ENCODE assay signal across 7 mouse cellular contexts in genomic region chr16:36828054-36828786, GRCm38 (mm10). TPM values are rescaled to one million over a fixed set of nuclear protein-coding genes. Genes with fewer than 3 reads are reported as not detected.
DNase-seq lines count a peak whose midpoint lies in the region; ATAC-seq and TF ChIP-seq lines count a peak whose summit lies in the region.

Iqcb1 (plus strand) TSS chr16:36828385.

- peak within 1 kb of the TSS; percentile 31; the same call in 1 of the 2 replicates for H3K27ac ChIP-seq in embryonic facial prominence, embryonic 11.5 days (replicated peaks; ENCODE audit: low read depth, low read length)
- H3K27ac ChIP-seq in limb, embryonic 10.5 days = peak within 1 kb of the TSS; percentile 92
- H3K27ac ChIP-seq in midbrain, embryonic 12.5 days (replicated peaks) = peak within 1 kb of the TSS; percentile 79
- no peak within 1 kb of the TSS for H3K27ac ChIP-seq in small intestine, adult 2 months (ENCODE audit: insufficient read depth, low read depth, low read length)

- no peak for TF ChIP-seq POLR2A in small intestine, adult 2 months (IDR thresholded peaks at IDR 0.05; ENCODE audit: low read depth, low read length)

- peak; percentile 98 for ATAC-seq in embryonic facial prominence, embryonic 11.5 days (replicated peaks; ENCODE audit: insufficient number of reproducible peaks, low FRiP score, low TSS enrichment, low read depth)
- peak; percentile 99 for ATAC-seq in midbrain, embryonic 12.5 days (ENCODE audit: low FRiP score, low read depth)

- TF ChIP-seq CTCF in small intestine, adult 2 months (IDR thresholded peaks at IDR 0.05; ENCODE audit: extremely low read depth, insufficient read length, insufficient replicate concordance, low read depth, low read length) = no peak

- H3K9ac ChIP-seq in embryonic facial prominence, embryonic 11.5 days (replicated peaks; ENCODE audit: low read length) = peak within 1 kb of the TSS; percentile 78
- peak within 1 kb of the TSS; percentile 85 for H3K9ac ChIP-seq in midbrain, embryonic 12.5 days (replicated peaks)

- H3K4me3 ChIP-seq in embryonic facial prominence, embryonic 11.5 days (ENCODE audit: low read depth, low read length) = peak within 1 kb of the TSS; percentile 73
- H3K4me3 ChIP-seq in limb, embryonic 10.5 days = peak within 1 kb of the TSS; percentile 84
- H3K4me3 ChIP-seq in midbrain, embryonic 12.5 days = peak within 1 kb of the TSS; percentile 81
- H3K4me3 ChIP-seq in small intestine, adult 2 months (ENCODE audit: low read depth, low read length) = peak within 1 kb of the TSS; percentile 90

- peak; percentile 90 for DNase-seq in adrenal gland, postnatal 25 days
- DNase-seq in embryonic facial prominence, embryonic 11.5 days (ENCODE audit: low spot score) = peak; percentile 90
- DNase-seq in heart, adult 11 months = peak; percentile 99
- DNase-seq in kidney, adult 18-20 months = peak; percentile 87
- DNase-seq in limb, embryonic 10.5 days (ENCODE audit: low spot score) = peak; percentile 95

- no peaks in the 10 kb centered on the region for H3K36me3 ChIP-seq in embryonic facial prominence, embryonic 11.5 days (replicated peaks; ENCODE audit: control insufficient read depth, insufficient read depth, low read depth, low read length)
- H3K36me3 ChIP-seq in limb, embryonic 10.5 days = peaks cover 25% of the 10 kb centered on the region
- H3K36me3 ChIP-seq in midbrain, embryonic 12.5 days = no peaks in the 10 kb centered on the region
- no peaks in the 10 kb centered on the region for H3K36me3 ChIP-seq in small intestine, adult 2 months (ENCODE audit: control insufficient read depth, insufficient read depth, low read length)

- WGBS in embryonic facial prominence, embryonic 11.5 days = under 1% methylated on average over 60 of the region's 64 CpGs
- under 1% methylated on average over 64 of the region's 64 CpGs for WGBS in limb, embryonic 10.5 days
- WGBS in midbrain, embryonic 12.5 days = under 1% methylated on average over 60 of the region's 64 CpGs
- WGBS in small intestine, adult 2 months = under 1% methylated on average over 64 of the region's 64 CpGs

- H3K9me3 ChIP-seq in embryonic facial prominence, embryonic 11.5 days (replicated peaks; ENCODE audit: control insufficient read depth, low read length) = no peaks in the 10 kb centered on the region
- no peaks in the 10 kb centered on the region for H3K9me3 ChIP-seq in limb, embryonic 10.5 days (replicated peaks)
- no peaks in the 10 kb centered on the region for H3K9me3 ChIP-seq in midbrain, embryonic 12.5 days

- peak within 1 kb of the TSS; percentile 61 for H3K4me2 ChIP-seq in embryonic facial prominence, embryonic 11.5 days (ENCODE audit: low read depth, low read length)
- peak within 1 kb of the TSS; percentile 76 for H3K4me2 ChIP-seq in midbrain, embryonic 12.5 days (replicated peaks)

- no peaks in the 10 kb centered on the region for H3K27me3 ChIP-seq in embryonic facial prominence, embryonic 11.5 days (ENCODE audit: control insufficient read depth, insufficient read depth, low read length)
- H3K27me3 ChIP-seq in limb, embryonic 10.5 days (ENCODE audit: low read depth, poor library complexity, severe bottlenecking) = peaks cover 18% of the 10 kb centered on the region
- peaks cover 8% of the 10 kb centered on the region for H3K27me3 ChIP-seq in midbrain, embryonic 12.5 days
- no peaks in the 10 kb centered on the region for H3K27me3 ChIP-seq in small intestine, adult 2 months (ENCODE audit: control insufficient read depth, insufficient read depth, low read length)

- no peaks in the 10 kb centered on the region; the same call in 1 of the 2 replicates for H3K4me1 ChIP-seq in embryonic facial prominence, embryonic 11.5 days (ENCODE audit: control insufficient read depth, insufficient read depth, low read length)
- peaks cover 11% of the 10 kb centered on the region for H3K4me1 ChIP-seq in limb, embryonic 10.5 days
- H3K4me1 ChIP-seq in midbrain, embryonic 12.5 days = peaks cover 12% of the 10 kb centered on the region
- peaks cover 4% of the 10 kb centered on the region; the same call in 1 of the 2 replicates for H3K4me1 ChIP-seq in small intestine, adult 2 months (ENCODE audit: control insufficient read depth, insufficient read depth, insufficient read length, low read length)

RNA-seq across cellular contexts. Expression of gene Iqcb1, which starts in this region (rescaled TPM):
- total RNA-seq in adrenal gland, postnatal 25 days (2021) = 18.6 and 19.5 TPM in 2 replicates
- polyA plus RNA-seq in embryonic facial prominence, embryonic 11.5 days (2014; fragmentation: Nextera tagmentation; extraction: Ambion mirVana) = 85.4 and 85.5 TPM in 2 replicates
- 63.3 and 77.9 TPM in 2 replicates for polyA plus RNA-seq in limb, embryonic 10.5 days (2016; fragmentation: Nextera tagmentation; extraction: Ambion mirVana)
- polyA plus RNA-seq in midbrain, embryonic 12.5 days (2016; fragmentation: Nextera tagmentation; extraction: Ambion mirVana) = 67.8 and 69.7 TPM in 2 replicates
- 0.03 and 0.23 TPM in 2 replicates for polyA plus RNA-seq in small intestine, adult 2 months (2012; rRNA removed)

Comparison
In these comparisons a context has a peak if more than half of its experiments do, and no peak if none do; other contexts are left out.
1. RNA of gene Iqcb1 (polyA plus RNA-seq): 85.4 to 85.5 TPM in embryonic facial prominence, embryonic 11.5 days, 63.3 to 77.9 TPM in limb, embryonic 10.5 days and 67.8 to 69.7 TPM in midbrain, embryonic 12.5 days; 0.03 to 0.23 TPM in small intestine, adult 2 months; every median in the first group is over 10 times any median in the second.
2. Peak in every context shown above with its lines, with median percentiles within 50 percentile points of each other: DNase-seq and H3K4me3 ChIP-seq.